Mouse (Mus musculus): ENCODE results near the gene Csnk2a2. TPM values are rescaled to one million over a fixed set of nuclear protein-coding genes. Genes with fewer than 3 reads are reported as not detected.

The Csnk2a2 gene
- polyA plus RNA-seq, 1 experiment from 2014 or later = 15.5 TPM

DNA sequence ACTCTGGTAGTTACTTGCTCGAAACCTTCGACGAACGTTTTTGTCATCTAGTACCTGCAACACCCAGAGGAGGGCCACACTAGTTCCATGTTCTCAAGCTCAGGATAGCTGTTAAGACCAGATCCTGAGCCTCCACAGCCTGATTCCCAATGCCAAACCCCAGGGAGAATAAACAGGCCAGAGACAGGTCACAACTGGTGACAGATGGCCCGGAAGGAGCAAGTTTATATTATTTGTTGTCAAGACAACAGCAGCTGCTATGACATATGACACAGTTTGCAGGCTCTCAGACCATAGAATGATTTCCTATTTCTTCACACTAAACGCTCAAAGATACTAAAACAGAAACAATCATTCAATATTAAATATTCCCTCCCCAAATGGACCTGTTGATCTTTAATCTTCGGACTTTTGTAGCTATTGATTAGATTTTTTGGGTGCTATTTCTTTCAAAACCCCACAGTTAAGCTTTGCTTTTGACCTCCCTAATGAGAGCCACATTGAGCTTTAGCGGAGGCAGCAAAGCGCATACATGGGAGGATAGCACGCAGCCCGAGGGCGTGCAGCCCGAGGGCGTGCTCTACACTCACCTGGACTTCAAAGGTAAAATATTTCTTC is 67.5 kb downstream of the Csnk2a2 start:
- no peak for DNase-seq (ENCODE audit: low spot score)
- WGBS = 95% methylated on average over 14 of the region's 14 CpGs

DNA sequence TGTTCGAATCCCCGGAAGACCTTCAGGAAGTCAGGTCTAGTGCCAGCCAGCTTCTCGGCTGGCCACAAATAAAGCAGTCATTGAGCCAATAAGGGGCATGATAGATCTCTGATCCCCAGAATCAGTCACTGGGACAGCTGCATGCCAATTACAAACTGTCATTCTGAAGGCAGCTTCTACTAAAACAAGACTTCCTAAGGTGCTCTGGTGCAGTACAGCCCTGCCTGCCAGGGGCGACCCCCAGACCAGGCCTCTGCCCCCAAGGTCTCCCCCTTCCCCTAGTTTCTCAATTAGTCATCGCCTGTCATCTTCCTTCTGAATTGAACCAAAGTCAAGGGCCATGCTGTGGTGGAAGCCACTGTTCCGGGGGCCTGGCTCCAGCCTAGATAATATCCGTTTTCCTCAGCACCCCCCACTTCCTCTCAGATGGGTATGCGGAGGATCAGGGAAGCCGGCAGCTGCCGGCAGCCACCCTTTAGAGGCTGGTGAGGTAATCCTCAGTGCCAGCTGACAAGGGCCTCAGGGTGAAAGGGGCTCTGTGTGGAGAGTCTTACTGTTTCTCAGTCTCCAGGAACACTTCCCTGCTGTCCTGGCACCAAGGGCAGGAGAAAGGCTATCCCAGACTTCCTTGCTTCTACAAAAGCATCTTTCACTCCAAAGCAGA is 78.4 kb downstream of the Csnk2a2 start:
- Histone ChIP-seq H3K4me1 (ENCODE audit: control insufficient read depth, insufficient read depth, low read length) (no peaks in the 10 kb centered on the region), H3K36me3 (ENCODE audit: control insufficient read depth, insufficient read depth, low read length) (no peaks in the 10 kb centered on the region), H3K9ac (ENCODE audit: low read length) (no peak overlapping the region), H3K4me3 (ENCODE audit: low read depth, low read length) (no peak overlapping the region), H3K27ac (ENCODE audit: low read depth, low read length) (no peak overlapping the region), H3K9me3 (replicated peaks; ENCODE audit: control insufficient read depth, low read length) (no peaks in the 10 kb centered on the region), H3K4me2 (ENCODE audit: low read length) (no peak overlapping the region), H3K27me3 (replicated peaks; ENCODE audit: control insufficient read depth, insufficient read depth, low read length) (no peaks in the 10 kb centered on the region)
- 60% methylated on average over 10 of the region's 10 CpGs for WGBS
- no peak for ATAC-seq
- peak; percentile 19 for DNase-seq (ENCODE audit: low spot score)

More for the DNA sequence above, 67.5 kb downstream of the Csnk2a2 start:
- Histone ChIP-seq H3K36me3 (ENCODE audit: control insufficient read depth, insufficient read depth, low read length) (peaks cover 54% of the 10 kb centered on the region), H3K4me2 (ENCODE audit: low read length) (no peak overlapping the region), H3K4me3 (ENCODE audit: low read depth, low read length) (no peak overlapping the region), H3K27ac (ENCODE audit: low read depth, low read length) (no peak overlapping the region), H3K4me1 (ENCODE audit: control insufficient read depth, insufficient read depth, low read length) (peaks cover 10% of the 10 kb centered on the region), H3K9ac (ENCODE audit: low read length) (no peak overlapping the region), H3K9me3 (replicated peaks; ENCODE audit: control insufficient read depth, low read length) (no peaks in the 10 kb centered on the region), H3K27me3 (replicated peaks; ENCODE audit: control insufficient read depth, insufficient read depth, low read length) (no peaks in the 10 kb centered on the region)
- ATAC-seq = no peak

DNA sequence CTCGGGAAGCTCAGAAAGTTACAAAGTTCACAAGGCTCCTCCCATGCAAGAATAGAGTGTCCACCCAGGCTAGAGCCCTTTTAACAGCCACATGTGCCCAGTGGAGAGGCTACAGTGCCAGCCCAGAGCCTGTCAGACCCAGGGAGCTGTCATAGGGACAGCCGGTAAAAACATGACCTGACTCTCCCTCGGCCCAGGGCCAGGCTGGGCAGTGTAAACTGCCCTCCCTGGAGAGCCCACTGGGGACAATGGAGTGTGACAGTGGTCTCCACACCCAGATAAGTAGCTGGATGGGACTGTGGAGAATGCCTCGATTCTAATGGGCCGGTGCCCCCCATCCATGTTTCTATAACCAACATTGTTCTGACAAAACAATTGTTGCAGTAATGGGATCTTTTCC is 80.3 kb downstream of the Csnk2a2 start:
- H3K27ac ChIP-seq (ENCODE audit: low read depth, low read length) = no peak overlapping the region
- H3K9me3 ChIP-seq (replicated peaks; ENCODE audit: control insufficient read depth, low read length) = no peaks in the 10 kb centered on the region
- no peak for DNase-seq (ENCODE audit: low spot score)
- no peaks in the 10 kb centered on the region for H3K36me3 ChIP-seq (ENCODE audit: control insufficient read depth, insufficient read depth, low read length)
- ATAC-seq = no peak
- H3K27me3 ChIP-seq (replicated peaks; ENCODE audit: control insufficient read depth, insufficient read depth, low read length) = no peaks in the 10 kb centered on the region
- 89% methylated on average over 5 of the region's 5 CpGs for WGBS
- no peak overlapping the region for H3K4me3 ChIP-seq (ENCODE audit: low read depth, low read length)
- H3K4me2 ChIP-seq (ENCODE audit: low read length) = no peak overlapping the region
- no peak overlapping the region for H3K9ac ChIP-seq (ENCODE audit: low read length)
- no peaks in the 10 kb centered on the region for H3K4me1 ChIP-seq (ENCODE audit: control insufficient read depth, insufficient read depth, low read length)

DNA sequence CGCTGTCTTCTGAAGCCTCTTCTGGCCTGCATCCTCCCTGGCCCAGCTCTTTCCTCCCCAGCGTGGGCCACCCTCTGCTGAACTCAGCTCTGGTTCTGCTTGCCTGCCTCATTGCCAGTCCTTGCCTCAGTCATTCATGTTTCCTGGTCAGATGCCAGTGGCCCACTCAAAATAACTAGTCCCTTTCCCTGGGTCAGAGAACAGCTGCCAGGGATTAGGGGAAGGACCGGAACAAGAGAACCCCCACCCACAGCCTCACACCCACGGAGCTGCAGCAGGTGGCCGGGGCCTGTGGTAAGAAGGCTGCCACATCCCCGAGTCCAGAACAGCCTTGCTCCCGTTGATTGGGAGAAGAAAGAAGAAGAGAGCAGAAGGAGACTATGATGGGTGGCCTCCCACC is 88.7 kb downstream of the Csnk2a2 start:
- Histone ChIP-seq H3K4me2 (ENCODE audit: low read length) (no peak overlapping the region), H3K9me3 (replicated peaks; ENCODE audit: control insufficient read depth, low read length) (no peaks in the 10 kb centered on the region), H3K36me3 (ENCODE audit: control insufficient read depth, insufficient read depth, low read length) (no peaks in the 10 kb centered on the region), H3K4me3 (ENCODE audit: low read depth, low read length) (no peak overlapping the region), H3K27me3 (replicated peaks; ENCODE audit: control insufficient read depth, insufficient read depth, low read length) (no peaks in the 10 kb centered on the region), H3K4me1 (ENCODE audit: control insufficient read depth, insufficient read depth, low read length) (no peaks in the 10 kb centered on the region), H3K9ac (ENCODE audit: low read length) (no peak overlapping the region), H3K27ac (ENCODE audit: low read depth, low read length) (no peak overlapping the region)
- 75% methylated on average over 7 of the region's 7 CpGs for WGBS
- DNase-seq (ENCODE audit: low spot score) (no peak), ATAC-seq (no peak)

DNA sequence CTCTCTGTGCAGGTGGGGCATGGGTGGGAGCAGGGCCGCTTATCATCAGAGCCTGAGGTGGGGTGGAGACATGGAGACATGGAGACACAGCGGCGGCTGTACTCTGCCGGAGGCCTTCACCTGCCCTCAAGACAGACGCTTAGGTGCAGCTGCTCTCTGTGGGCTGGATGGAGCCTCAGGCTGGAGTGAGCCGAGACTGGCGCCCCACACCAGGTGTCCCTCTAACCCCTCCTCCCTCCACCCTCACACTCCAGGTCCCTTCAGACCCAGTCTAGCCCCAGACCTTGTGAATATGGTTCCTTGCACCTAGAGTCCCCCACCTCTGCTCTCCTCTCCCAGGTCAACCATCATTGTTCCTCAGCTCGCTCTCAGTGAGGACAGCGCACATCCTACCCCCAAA is 90.7 kb downstream of the Csnk2a2 start:
- Histone ChIP-seq H3K36me3 (ENCODE audit: control insufficient read depth, insufficient read depth, low read length) (no peaks in the 10 kb centered on the region), H3K4me1 (ENCODE audit: control insufficient read depth, insufficient read depth, low read length) (no peaks in the 10 kb centered on the region), H3K9me3 (replicated peaks; ENCODE audit: control insufficient read depth, low read length) (no peaks in the 10 kb centered on the region), H3K4me3 (ENCODE audit: low read depth, low read length) (no peak overlapping the region), H3K4me2 (ENCODE audit: low read length) (no peak overlapping the region), H3K27me3 (replicated peaks; ENCODE audit: control insufficient read depth, insufficient read depth, low read length) (no peaks in the 10 kb centered on the region), H3K27ac (ENCODE audit: low read depth, low read length) (no peak overlapping the region), H3K9ac (ENCODE audit: low read length) (no peak overlapping the region)
- 80% methylated on average over 9 of the region's 9 CpGs for WGBS
- ATAC-seq (no peak), DNase-seq (ENCODE audit: low spot score) (no peak)

DNA sequence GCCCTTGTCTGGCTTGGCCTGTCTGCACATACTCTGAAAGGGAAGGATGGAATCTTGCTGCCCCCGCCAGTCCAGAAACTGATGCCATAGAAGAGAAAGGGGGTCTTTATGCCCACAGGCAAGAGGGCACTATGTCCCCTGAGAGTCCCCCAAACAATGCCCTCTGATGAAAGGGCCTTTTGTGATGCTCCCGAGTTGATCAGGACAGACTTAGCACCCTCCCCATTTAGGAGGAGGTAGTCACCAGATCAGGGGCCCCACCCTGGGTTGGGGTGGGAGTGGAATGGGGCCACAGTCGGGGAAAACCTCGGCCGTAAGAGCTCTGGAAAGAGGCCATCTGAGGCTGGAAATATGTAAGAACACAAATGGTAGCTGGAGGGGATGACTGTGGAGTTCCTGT is 92.6 kb downstream of the Csnk2a2 start:
- Histone ChIP-seq H3K36me3 (ENCODE audit: control insufficient read depth, insufficient read depth, low read length) (no peaks in the 10 kb centered on the region), H3K9me3 (replicated peaks; ENCODE audit: control insufficient read depth, low read length) (no peaks in the 10 kb centered on the region), H3K4me1 (ENCODE audit: control insufficient read depth, insufficient read depth, low read length) (no peaks in the 10 kb centered on the region), H3K4me3 (ENCODE audit: low read depth, low read length) (no peak overlapping the region), H3K9ac (ENCODE audit: low read length) (no peak overlapping the region), H3K27me3 (replicated peaks; ENCODE audit: control insufficient read depth, insufficient read depth, low read length) (no peaks in the 10 kb centered on the region), H3K27ac (ENCODE audit: low read depth, low read length) (no peak overlapping the region), H3K4me2 (ENCODE audit: low read length) (no peak overlapping the region)
- 27% methylated on average over 5 of the region's 5 CpGs for WGBS
- no peak for DNase-seq (ENCODE audit: low spot score)
- ATAC-seq = no peak

DNA sequence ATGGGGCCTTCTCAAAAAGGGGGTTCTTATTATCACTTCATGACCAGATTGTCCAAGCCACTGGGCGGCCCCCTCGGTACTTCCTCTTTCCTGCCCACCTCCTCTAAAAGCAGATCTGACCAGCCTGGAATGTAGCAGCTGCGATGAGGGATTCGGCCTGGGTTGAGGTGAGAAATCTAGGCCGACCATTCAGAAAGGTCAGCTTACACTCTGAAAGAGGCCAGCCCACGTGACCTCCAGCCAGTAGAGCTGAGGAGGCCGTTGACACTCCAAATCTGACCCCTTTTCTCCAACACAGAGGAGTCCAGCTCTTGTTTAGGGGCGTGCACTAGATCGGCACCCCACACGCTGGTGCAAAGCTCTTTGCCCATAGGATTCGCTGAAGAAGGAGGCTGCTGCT is 93.1 kb downstream of the Csnk2a2 start:
- WGBS = 72% methylated on average over 11 of the region's 11 CpGs
- H3K36me3 ChIP-seq (ENCODE audit: control insufficient read depth, insufficient read depth, low read length) = no peaks in the 10 kb centered on the region
- H3K9ac ChIP-seq (ENCODE audit: low read length) = no peak overlapping the region
- H3K4me1 ChIP-seq (ENCODE audit: control insufficient read depth, insufficient read depth, low read length) = no peaks in the 10 kb centered on the region
- no peak overlapping the region for H3K4me2 ChIP-seq (ENCODE audit: low read length)
- DNase-seq (ENCODE audit: low spot score) = no peak
- H3K27me3 ChIP-seq (replicated peaks; ENCODE audit: control insufficient read depth, insufficient read depth, low read length) = no peaks in the 10 kb centered on the region
- H3K9me3 ChIP-seq (replicated peaks; ENCODE audit: control insufficient read depth, low read length) = no peaks in the 10 kb centered on the region
- no peak for ATAC-seq
- H3K4me3 ChIP-seq (ENCODE audit: low read depth, low read length) = no peak overlapping the region
- H3K27ac ChIP-seq (ENCODE audit: low read depth, low read length) = no peak overlapping the region

Other genes with a start within 250 kb of the Csnk2a2 start
- 0.52 and 0.58 TPM in 2 replicates for gene Cngb1, start 183.5 kb downstream of the Csnk2a2 start, polyA plus RNA-seq (2014; fragmentation: Nextera tagmentation; extraction: Ambion mirVana)
- 0.80 and 1.0 TPM in 2 replicates for gene Tepp, start 179.5 kb downstream of the Csnk2a2 start, polyA plus RNA-seq (2014; fragmentation: Nextera tagmentation; extraction: Ambion mirVana)
- gene Zfp319, start 158.1 kb downstream of the Csnk2a2 start, polyA plus RNA-seq (2014; fragmentation: Nextera tagmentation; extraction: Ambion mirVana) = 11.5 and 14.4 TPM in 2 replicates
- gene Usb1, start 157.8 kb downstream of the Csnk2a2 start, polyA plus RNA-seq (2014; fragmentation: Nextera tagmentation; extraction: Ambion mirVana) = 40.0 and 45.8 TPM in 2 replicates
- 10.3 and 12.5 TPM in 2 replicates for gene Mmp15, start 137.8 kb downstream of the Csnk2a2 start, polyA plus RNA-seq (2014; fragmentation: Nextera tagmentation; extraction: Ambion mirVana)
- gene Cfap20, start 55.2 kb downstream of the Csnk2a2 start, polyA plus RNA-seq (2014; fragmentation: Nextera tagmentation; extraction: Ambion mirVana) = 137 and 152 TPM in 2 replicates
- 1.9 and 2.2 TPM in 2 replicates for gene Ccdc113, start 44.0 kb upstream of the Csnk2a2 start, polyA plus RNA-seq (2014; fragmentation: Nextera tagmentation; extraction: Ambion mirVana)
- not detected in 2 replicates for gene Prss54, start 86.3 kb upstream of the Csnk2a2 start, polyA plus RNA-seq (2014; fragmentation: Nextera tagmentation; extraction: Ambion mirVana)
- 11.5 and 13.3 TPM in 2 replicates for gene Gins3, start 143.4 kb upstream of the Csnk2a2 start, polyA plus RNA-seq (2014; fragmentation: Nextera tagmentation; extraction: Ambion mirVana)
- gene Ndrg4, start 186.9 kb upstream of the Csnk2a2 start, polyA plus RNA-seq (2014; fragmentation: Nextera tagmentation; extraction: Ambion mirVana) = 154 and 209 TPM in 2 replicates
- gene Setd6, start 225.8 kb upstream of the Csnk2a2 start, polyA plus RNA-seq (2014; fragmentation: Nextera tagmentation; extraction: Ambion mirVana) = 26.0 and 26.2 TPM in 2 replicates